Mouse (Mus musculus): Measurements from ENCODE around the gene Tnfsf9. TPM values are rescaled to one million over a fixed set of nuclear protein-coding genes. Genes with fewer than 3 reads are reported as not detected.

The Tnfsf9 gene
- 2.5 and 2.8 TPM in 2 replicates for total RNA-seq (2017)

GRCm38 (mm10) chr17:57105181-57106034 lies at the start of gene Tnfsf9:
TSS of gene Tnfsf9 (plus strand) at chr17:57105325.
- peak; percentile 39 to 63 for ATAC-seq (replicated peaks in 1 of 2; ENCODE audit: insufficient read depth in 1 of 2, low FRiP score in 2 of 2, low TSS enrichment in 1 of 2, low read depth in 1 of 2, poor library complexity in 2 of 2, severe bottlenecking in 2 of 2)

- no peak for ATAC-seq (replicated peaks in 1 of 2; ENCODE audit: insufficient read depth in 1 of 2, low FRiP score in 2 of 2, low TSS enrichment in 1 of 2, low read depth in 1 of 2, poor library complexity in 2 of 2, severe bottlenecking in 2 of 2)
Observed at GRCm38 (mm10) chr17:57056246-57056645, 48.9 kb upstream of the Tnfsf9 start.

- ATAC-seq (replicated peaks in 1 of 2; ENCODE audit: insufficient read depth in 1 of 2, low FRiP score in 2 of 2, low TSS enrichment in 1 of 2, low read depth in 1 of 2, poor library complexity in 2 of 2, severe bottlenecking in 2 of 2), result no peak
Observed at GRCm38 (mm10) chr17:57058891-57059485, 46.1 kb upstream of the Tnfsf9 start, which contains the start of gene Crb3. TSS of gene Crb3 (plus strand) at chr17:57059105.

- peak in 1 of 2 experiments; percentile 14; a peak in 1 of 4 replicates for ATAC-seq (replicated peaks in 1 of 2; ENCODE audit: insufficient read depth in 1 of 2, low FRiP score in 2 of 2, low TSS enrichment in 1 of 2, low read depth in 1 of 2, poor library complexity in 2 of 2, severe bottlenecking in 2 of 2)
Observed at GRCm38 (mm10) chr17:57059486-57059977, 45.6 kb upstream of the Tnfsf9 start, which contains the start of gene Slc25a23. TSS of gene Slc25a23 (minus strand) at chr17:57059863.

- peak; percentile 83 to 87 for ATAC-seq (replicated peaks in 1 of 2; ENCODE audit: insufficient read depth in 1 of 2, low FRiP score in 2 of 2, low TSS enrichment in 1 of 2, low read depth in 1 of 2, poor library complexity in 2 of 2, severe bottlenecking in 2 of 2)
Observed at GRCm38 (mm10) chr17:57060231-57060801, 44.8 kb upstream of the Tnfsf9 start.

GRCm38 (mm10) chr17:57061069-57061468 lies 44.1 kb upstream of the Tnfsf9 start:
- ATAC-seq (replicated peaks in 1 of 2; ENCODE audit: insufficient read depth in 1 of 2, low FRiP score in 2 of 2, low TSS enrichment in 1 of 2, low read depth in 1 of 2, poor library complexity in 2 of 2, severe bottlenecking in 2 of 2), result no peak

GRCm38 (mm10) chr17:57062011-57062521 lies 43.1 kb upstream of the Tnfsf9 start:
- no peak for ATAC-seq (replicated peaks in 1 of 2; ENCODE audit: insufficient read depth in 1 of 2, low FRiP score in 2 of 2, low TSS enrichment in 1 of 2, low read depth in 1 of 2, poor library complexity in 2 of 2, severe bottlenecking in 2 of 2)

- ATAC-seq (replicated peaks in 1 of 2; ENCODE audit: insufficient read depth in 1 of 2, low FRiP score in 2 of 2, low TSS enrichment in 1 of 2, low read depth in 1 of 2, poor library complexity in 2 of 2, severe bottlenecking in 2 of 2), result no peak
Observed at GRCm38 (mm10) chr17:57062548-57062947, 42.6 kb upstream of the Tnfsf9 start.

- no peak for ATAC-seq (replicated peaks in 1 of 2; ENCODE audit: insufficient read depth in 1 of 2, low FRiP score in 2 of 2, low TSS enrichment in 1 of 2, low read depth in 1 of 2, poor library complexity in 2 of 2, severe bottlenecking in 2 of 2)
Observed at GRCm38 (mm10) chr17:57063031-57063430, 42.1 kb upstream of the Tnfsf9 start.

GRCm38 (mm10) chr17:57066908-57067307 lies 38.2 kb upstream of the Tnfsf9 start:
- ATAC-seq (replicated peaks in 1 of 2; ENCODE audit: insufficient read depth in 1 of 2, low FRiP score in 2 of 2, low TSS enrichment in 1 of 2, low read depth in 1 of 2, poor library complexity in 2 of 2, severe bottlenecking in 2 of 2), result no peak

- ATAC-seq (replicated peaks in 1 of 2; ENCODE audit: insufficient read depth in 1 of 2, low FRiP score in 2 of 2, low TSS enrichment in 1 of 2, low read depth in 1 of 2, poor library complexity in 2 of 2, severe bottlenecking in 2 of 2), result no peak
Observed at GRCm38 (mm10) chr17:57070272-57070671, 34.9 kb upstream of the Tnfsf9 start.

- ATAC-seq (replicated peaks in 1 of 2; ENCODE audit: insufficient read depth in 1 of 2, low FRiP score in 2 of 2, low TSS enrichment in 1 of 2, low read depth in 1 of 2, poor library complexity in 2 of 2, severe bottlenecking in 2 of 2), result no peak
Observed at GRCm38 (mm10) chr17:57070699-57071098, 34.4 kb upstream of the Tnfsf9 start.

GRCm38 (mm10) chr17:57076916-57077315 lies 28.2 kb upstream of the Tnfsf9 start:
- ATAC-seq (replicated peaks in 1 of 2; ENCODE audit: insufficient read depth in 1 of 2, low FRiP score in 2 of 2, low TSS enrichment in 1 of 2, low read depth in 1 of 2, poor library complexity in 2 of 2, severe bottlenecking in 2 of 2), result no peak

GRCm38 (mm10) chr17:57078336-57078735 lies 26.8 kb upstream of the Tnfsf9 start, which contains the start of gene Dennd1c:
TSS of gene Dennd1c (minus strand) at chr17:57078514.
- ATAC-seq (replicated peaks in 1 of 2; ENCODE audit: insufficient read depth in 1 of 2, low FRiP score in 2 of 2, low TSS enrichment in 1 of 2, low read depth in 1 of 2, poor library complexity in 2 of 2, severe bottlenecking in 2 of 2), result peak; percentile 94 to 97

- ATAC-seq (replicated peaks in 1 of 2; ENCODE audit: insufficient read depth in 1 of 2, low FRiP score in 2 of 2, low TSS enrichment in 1 of 2, low read depth in 1 of 2, poor library complexity in 2 of 2, severe bottlenecking in 2 of 2), result no peak
Observed at GRCm38 (mm10) chr17:57079919-57080318, 25.2 kb upstream of the Tnfsf9 start.

- ATAC-seq (replicated peaks in 1 of 2; ENCODE audit: insufficient read depth in 1 of 2, low FRiP score in 2 of 2, low TSS enrichment in 1 of 2, low read depth in 1 of 2, poor library complexity in 2 of 2, severe bottlenecking in 2 of 2), result no peak
Observed at GRCm38 (mm10) chr17:57081234-57081842, 23.8 kb upstream of the Tnfsf9 start.

- no peak for ATAC-seq (replicated peaks in 1 of 2; ENCODE audit: insufficient read depth in 1 of 2, low FRiP score in 2 of 2, low TSS enrichment in 1 of 2, low read depth in 1 of 2, poor library complexity in 2 of 2, severe bottlenecking in 2 of 2)
Observed at GRCm38 (mm10) chr17:57082481-57082880, 22.6 kb upstream of the Tnfsf9 start.
